Mouse (Mus musculus) CH12.LX (cell line): ENCODE measurements at regions not wholly inside any gene's neighbourhood (a gene's known extent, or its start where the extent isn't known, plus 50 kb on each side); places are given as distances from the start of the nearest gene placed in this dataset.

Experiments used
- CTCF ChIP-seq, 2 experiments: IDR thresholded peaks in 1 of 2; conservative IDR thresholded peaks in 1 of 2; 2 replicates each; pipeline ENCODE4 v1.5.1; 2011 to 2012; ENCODE audit warnings: low read depth in 2 of 2, low read length in 2 of 2, improper control_type of control experiment in 1 of 2, inconsistent platforms in 1 of 2, mild to moderate bottlenecking in 1 of 2, moderate library complexity in 1 of 2
- MAX ChIP-seq: IDR thresholded peaks from 2 replicates; pipeline ENCODE4 v1.6.1; 2011; ENCODE audit warnings: low read length, improper control_type of control experiment
- POLR2A ChIP-seq: IDR thresholded peaks from 2 replicates; pipeline ENCODE4 v1.6.1; 2011; ENCODE audit warnings: low read depth, mild to moderate bottlenecking, improper control_type of control experiment, low read length
- POLR2AphosphoS2 ChIP-seq: IDR thresholded peaks from 2 replicates; pipeline ENCODE4 v1.6.1; 2011; ENCODE audit warnings: low read depth, low read length, improper control_type of control experiment
- RAD21 ChIP-seq: IDR thresholded peaks from 2 replicates; pipeline ENCODE4 v1.6.1; 2011; ENCODE audit warnings: low read depth, mild to moderate bottlenecking, low read length, improper control_type of control experiment, moderate library complexity
- RCOR1 ChIP-seq: conservative IDR thresholded peaks from 2 replicates; pipeline ENCODE4 v1.6.1; 2012; ENCODE audit warnings: low read depth, mild to moderate bottlenecking, inconsistent platforms, low read length, improper control_type of control experiment
- TCF12 ChIP-seq: IDR thresholded peaks from 2 replicates; pipeline ENCODE4 v1.6.1; 2014; ENCODE audit warnings: low read depth, mild to moderate bottlenecking, inconsistent platforms, low read length, improper control_type of control experiment
- USF1 ChIP-seq: IDR thresholded peaks from 2 replicates; pipeline ENCODE4 v1.6.1; 2014; ENCODE audit warnings: low read depth, mild to moderate bottlenecking, inconsistent platforms, low read length, improper control_type of control experiment
- USF2 ChIP-seq: conservative IDR thresholded peaks from 2 replicates; pipeline ENCODE4 v1.6.1; 2011; ENCODE audit warnings: low read depth, low read length, improper control_type of control experiment
- ZKSCAN1 ChIP-seq: IDR thresholded peaks from 2 replicates; pipeline ENCODE4 v1.6.1; 2012; ENCODE audit warnings: low read depth, inconsistent platforms, low read length, improper control_type of control experiment, borderline replicate concordance

DNA sequence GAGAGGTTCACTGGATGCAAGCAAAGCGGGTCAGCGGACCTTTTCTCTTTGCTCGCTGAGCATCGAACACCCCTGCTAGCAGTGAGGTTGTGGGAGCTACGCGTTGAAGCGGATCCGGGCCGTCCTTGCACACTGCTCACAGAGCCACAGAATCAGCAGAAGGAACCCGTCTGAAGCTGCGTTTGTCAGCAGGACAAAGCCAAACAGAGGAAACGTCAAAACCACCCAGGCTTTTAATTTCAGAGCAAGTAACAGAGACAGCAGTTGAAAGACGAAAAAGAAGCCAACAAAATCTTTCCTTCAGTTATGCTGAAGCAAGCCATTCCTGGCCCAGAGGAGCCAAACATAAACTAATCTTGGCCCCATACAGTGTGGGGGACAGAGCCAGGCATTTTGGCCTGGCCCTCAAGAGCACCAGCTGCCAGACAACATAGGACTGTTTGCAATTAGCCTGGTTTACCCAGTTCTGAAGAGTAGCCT lies 115.4 kb upstream of the L3mbtl4 start:
- TF ChIP-seq CTCF (conservative IDR thresholded peaks at IDR 0.05 in 1 of 2, IDR thresholded peaks at IDR 0.05 in 1 of 2; ENCODE audit: low read depth in 2 of 2, low read length in 2 of 2) (no peak), MAX (no peak), RCOR1 (no peak), RAD21 (no peak), POLR2A (no peak), TCF12 (no peak), POLR2AphosphoS2 (no peak), ZKSCAN1 (no peak), USF1 (no peak), USF2 (no peak)
